Mouse (Mus musculus) myocyte (in vitro differentiated cells): ENCODE data around the gene Srsf3. TPM values are rescaled to one million over a fixed set of nuclear protein-coding genes. Genes with fewer than 3 reads are reported as not detected.

ENCODE experiments used
- H3K27me3 ChIP-seq: one replicate; pipeline ENCODE4 v1.6.1; 2011; ENCODE audit not compliant: control insufficient read depth, insufficient read depth, insufficient read length
- H3K36me3 ChIP-seq: one replicate; pipeline ENCODE4 v1.6.1; 2011; ENCODE audit not compliant: control insufficient read depth, insufficient read depth
- H3K4me2 ChIP-seq: one replicate; pipeline ENCODE4 v1.6.1; 2011; ENCODE audit warnings: low read depth, control low read depth
- H3K4me3 ChIP-seq: one replicate; pipeline ENCODE4 v1.5.1; 2011; ENCODE audit warnings: mild to moderate bottlenecking, control low read depth, moderate library complexity
- H3K79me2 ChIP-seq: one replicate; pipeline ENCODE4 v1.6.1; 2011; ENCODE audit not compliant: control insufficient read depth, insufficient read depth
- H3ac ChIP-seq: one replicate; pipeline ENCODE4 v1.6.1; 2011; ENCODE audit not compliant: control insufficient read depth, insufficient read length
- CEBPB ChIP-seq: IDR thresholded peaks from 2 replicates; pipeline ENCODE4 v1.6.1; 2011; ENCODE audit warnings: mild to moderate bottlenecking, moderate library complexity; ENCODE audit not compliant: poor library complexity, insufficient read depth, severe bottlenecking
- E2F4 ChIP-seq: IDR thresholded peaks from one replicate; pipeline ENCODE4 v1.6.1; 2011; ENCODE audit warnings: mild to moderate bottlenecking, control low read depth, moderate library complexity; ENCODE audit not compliant: insufficient read depth
- MAX ChIP-seq: IDR thresholded peaks from one replicate; pipeline ENCODE4 v1.6.1; 2011; ENCODE audit warnings: low read depth, mild to moderate bottlenecking, control low read depth
- MYOD1 ChIP-seq, 3 experiments: IDR thresholded peaks; one replicate each; pipeline ENCODE4 v1.6.1; 2011; ENCODE audit warnings: control low read depth in 2 of 3, low read depth in 2 of 3, mild to moderate bottlenecking in 2 of 3, moderate library complexity in 1 of 3; ENCODE audit not compliant: insufficient read length in 2 of 3, control insufficient read depth in 1 of 3
- MYOG ChIP-seq, 3 experiments: IDR thresholded peaks; one replicate each; pipeline ENCODE4 v1.6.1; 2011; ENCODE audit warnings: control low read depth in 2 of 3, low read depth in 2 of 3, mild to moderate bottlenecking in 2 of 3; ENCODE audit not compliant: insufficient read length in 2 of 3, control insufficient read depth in 1 of 3, insufficient read depth in 1 of 3
- POLR2A ChIP-seq: IDR thresholded peaks from one replicate; pipeline ENCODE4 v1.6.1; 2011; ENCODE audit warnings: low read depth, mild to moderate bottlenecking, control low read depth, moderate library complexity; ENCODE audit not compliant: insufficient read length
- POLR2AphosphoS2 ChIP-seq: IDR thresholded peaks from one replicate; pipeline ENCODE4 v1.6.1; 2011; ENCODE audit warnings: low read depth, control low read depth; ENCODE audit not compliant: insufficient read length
- REST ChIP-seq: IDR thresholded peaks from one replicate; pipeline ENCODE4 v1.6.1; 2011; ENCODE audit warnings: mild to moderate bottlenecking, control low read depth, moderate library complexity; ENCODE audit not compliant: insufficient read depth, insufficient read length
- SRF ChIP-seq: IDR thresholded peaks from one replicate; pipeline ENCODE4 v1.6.1; 2011; ENCODE audit warnings: low read depth; ENCODE audit not compliant: control insufficient read depth, insufficient read length
- TCF12 ChIP-seq: IDR thresholded peaks from one replicate; pipeline ENCODE4 v1.6.1; 2011; ENCODE audit warnings: mild to moderate bottlenecking, control low read depth; ENCODE audit not compliant: poor library complexity, insufficient read depth, severe bottlenecking
- TCF3 ChIP-seq: IDR thresholded peaks from one replicate; pipeline ENCODE4 v1.6.1; 2011; ENCODE audit warnings: low read depth, control low read depth; ENCODE audit not compliant: insufficient read length
- USF1 ChIP-seq: IDR thresholded peaks from one replicate; pipeline ENCODE4 v1.6.1; 2011; ENCODE audit warnings: low read depth, mild to moderate bottlenecking, control low read depth, moderate library complexity
- polyA plus RNA-seq: library from polyadenylated mRNA; unstranded; fragments of >200 nt; fragmentation: generic; extraction: Trizol; gene quantifications from one replicate; pipeline ENCODE4 v1.2.1, GENCODE M21; 2012; ENCODE audit warnings: missing spikeins

The Srsf3 gene
- polyA plus RNA-seq, 1 experiment: 98.2 TPM

DNA sequence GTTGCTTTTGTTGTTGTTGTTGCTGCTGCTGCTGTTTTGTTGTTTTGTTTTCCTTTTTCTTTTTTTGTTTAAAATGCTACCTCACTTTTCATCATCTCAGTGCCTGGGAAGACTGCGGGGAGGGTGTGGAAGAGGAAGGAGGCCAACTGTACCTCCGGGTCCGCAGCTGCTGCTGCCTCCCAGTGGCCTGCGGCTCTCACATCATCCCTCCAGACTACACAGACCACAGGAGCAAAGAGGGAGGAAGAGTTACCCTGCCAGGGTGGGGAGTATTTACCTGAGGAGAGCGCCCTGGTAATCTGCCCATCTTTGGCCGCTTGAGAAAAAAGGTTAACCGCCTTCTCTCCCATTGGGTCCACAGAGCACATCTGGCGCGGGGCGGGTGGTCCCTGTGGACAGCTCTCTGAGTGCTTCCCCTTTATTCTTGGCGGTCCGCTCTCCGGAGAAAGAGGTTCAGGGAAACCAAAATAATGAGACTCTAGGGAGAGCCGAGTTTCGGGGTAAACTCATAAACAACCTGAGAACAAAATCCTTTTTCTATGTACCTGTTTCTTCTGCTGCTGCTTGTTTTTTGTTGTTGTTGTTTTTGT is 10.1 kb upstream of the Srsf3 start:
- TF ChIP-seq POLR2AphosphoS2: no peak
- no peak for TF ChIP-seq CEBPB
- TF ChIP-seq TCF3: no peak
- TF ChIP-seq USF1: no peak
- no peak for TF ChIP-seq MAX
- TF ChIP-seq MYOG (IDR thresholded peaks at IDR 0.05; ENCODE audit: control insufficient read depth in 1 of 3, insufficient read depth in 1 of 3, insufficient read length in 2 of 3, low read depth in 2 of 3): no peak
- TF ChIP-seq TCF12: no peak
- TF ChIP-seq E2F4: no peak
- TF ChIP-seq SRF: no peak
- no peak for TF ChIP-seq REST
- TF ChIP-seq MYOD1 (IDR thresholded peaks at IDR 0.05; ENCODE audit: control insufficient read depth in 1 of 3, insufficient read length in 2 of 3, low read depth in 2 of 3): no peak
- no peak for TF ChIP-seq POLR2A
- Histone ChIP-seq H3K27me3 (no peaks in the 10 kb centered on the region), H3K4me2 (no peak overlapping the region), H3K36me3 (no peaks in the 10 kb centered on the region), H3K79me2 (no peaks in the 10 kb centered on the region), H3K4me3 (no peak overlapping the region), H3ac (no peak overlapping the region)

DNA sequence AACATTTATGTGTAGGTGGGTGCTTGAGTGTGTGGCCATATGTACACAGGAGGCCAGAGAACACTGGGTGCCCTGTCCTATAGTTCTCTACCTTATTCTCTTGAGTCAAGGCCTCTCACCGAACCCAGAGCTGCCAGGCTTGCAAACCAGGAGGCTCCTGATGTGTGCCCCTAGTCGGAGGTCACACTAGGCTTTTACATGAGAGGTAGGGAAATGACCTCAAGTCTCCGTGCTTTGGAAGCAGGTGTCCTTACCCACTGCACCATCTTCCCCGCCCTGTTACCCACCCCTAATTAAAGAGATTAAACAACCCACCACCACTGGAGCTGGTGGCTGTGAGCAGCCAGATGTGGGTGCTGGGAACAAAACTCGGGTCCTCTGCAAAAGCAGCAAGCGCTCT is 9.1 kb upstream of the Srsf3 start:
- H3K79me2 ChIP-seq: no peaks in the 10 kb centered on the region
- H3K36me3 ChIP-seq: no peaks in the 10 kb centered on the region
- H3K4me2 ChIP-seq: no peak overlapping the region
- H3K27me3 ChIP-seq: no peaks in the 10 kb centered on the region
- TF ChIP-seq TCF3 (no peak), POLR2A (no peak), SRF (no peak), USF1 (no peak), CEBPB (no peak)
- H3K4me3 ChIP-seq: no peak overlapping the region
- no peak overlapping the region for H3ac ChIP-seq

DNA sequence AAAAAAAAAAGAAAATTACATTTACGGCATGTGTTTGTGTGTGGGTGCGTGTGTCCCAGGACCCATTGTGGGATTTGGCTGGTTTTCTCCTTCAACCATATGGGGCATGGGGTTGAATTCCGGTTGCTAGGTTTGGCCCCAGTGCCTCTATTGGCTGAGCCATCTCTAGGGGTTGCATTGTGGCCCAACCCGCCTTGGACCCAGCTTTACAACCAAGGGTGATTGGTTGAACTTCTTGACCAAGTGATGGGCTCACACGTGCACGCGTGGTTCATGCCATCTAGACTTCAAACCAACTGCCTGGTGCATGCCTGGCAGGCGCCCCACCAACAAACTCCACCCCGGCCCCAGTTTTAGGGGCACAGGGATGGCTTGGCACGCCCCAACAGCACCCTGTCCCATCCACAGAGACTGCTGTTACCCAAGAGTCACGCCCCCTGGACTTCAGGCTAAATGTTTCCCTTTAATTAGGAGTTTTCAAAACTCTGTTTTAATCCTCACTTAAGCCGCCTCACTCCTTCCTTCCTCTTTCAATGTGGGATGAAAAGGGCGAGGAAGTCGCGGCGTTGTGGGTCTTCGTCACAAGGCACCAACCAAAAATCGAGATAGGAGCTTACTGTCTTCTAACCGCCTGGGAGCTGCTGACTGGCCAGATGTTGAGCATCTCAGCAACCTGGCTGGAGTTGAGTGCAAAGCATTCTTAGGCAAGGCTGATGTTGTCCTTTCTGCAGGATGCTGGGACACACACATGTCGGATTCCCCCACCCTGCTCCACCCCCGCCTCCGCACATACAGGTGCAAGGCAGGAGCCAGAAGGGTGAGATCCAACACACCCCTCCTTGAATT is 8.2 kb upstream of the Srsf3 start:
- TF ChIP-seq MYOG (IDR thresholded peaks at IDR 0.05; ENCODE audit: control insufficient read depth in 1 of 3, insufficient read depth in 1 of 3, insufficient read length in 2 of 3, low read depth in 2 of 3) (no peak), MAX (no peak), CEBPB (no peak), POLR2A (no peak), TCF3 (no peak), TCF12 (no peak), E2F4 (no peak), POLR2AphosphoS2 (no peak), SRF (no peak), USF1 (no peak), MYOD1 (IDR thresholded peaks at IDR 0.05; ENCODE audit: control insufficient read depth in 1 of 3, insufficient read length in 2 of 3, low read depth in 2 of 3) (no peak), REST (no peak)
- Histone ChIP-seq H3K4me3 (no peak overlapping the region), H3K27me3 (no peaks in the 10 kb centered on the region), H3K4me2 (no peak overlapping the region), H3K36me3 (no peaks in the 10 kb centered on the region), H3ac (no peak overlapping the region), H3K79me2 (no peaks in the 10 kb centered on the region)

DNA sequence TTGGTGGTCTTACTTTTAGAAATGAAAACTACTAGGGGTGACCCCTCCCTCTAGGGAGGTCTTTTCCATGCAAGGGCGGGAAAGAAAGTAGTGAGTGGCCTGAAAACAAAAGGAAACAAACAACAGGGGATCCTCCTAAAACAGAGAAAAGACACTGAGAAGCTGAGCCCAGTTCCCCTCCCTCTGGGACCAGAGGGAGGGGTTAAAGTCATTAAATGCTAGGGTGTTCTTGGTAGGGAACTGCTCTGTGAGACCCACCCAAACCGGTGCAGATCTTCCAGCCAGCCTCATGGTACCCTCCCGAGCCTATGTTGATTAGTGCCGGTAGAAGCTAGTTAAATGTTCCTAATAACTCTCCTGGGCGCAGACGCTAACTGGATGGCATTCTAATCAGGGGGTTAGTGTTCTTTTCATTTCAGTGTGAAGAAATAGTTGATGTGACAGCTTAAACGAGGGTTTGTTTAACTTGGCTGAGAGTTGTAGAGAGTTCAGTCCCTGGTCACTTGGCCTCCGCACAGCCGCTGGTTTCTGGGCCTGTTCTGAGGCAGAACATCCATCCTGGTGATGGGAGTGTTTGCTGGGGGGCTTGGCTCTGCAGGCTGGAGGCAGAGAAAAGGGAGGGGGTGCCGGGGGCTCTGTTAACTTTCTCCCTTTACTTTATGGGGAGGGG is 7.4 kb upstream of the Srsf3 start:
- no peaks in the 10 kb centered on the region for H3K36me3 ChIP-seq
- H3K4me3 ChIP-seq: no peak overlapping the region
- H3K79me2 ChIP-seq: no peaks in the 10 kb centered on the region
- no peak overlapping the region for H3ac ChIP-seq
- no peak for TF ChIP-seq TCF12
- TF ChIP-seq USF1: no peak
- no peak for TF ChIP-seq CEBPB
- no peak for TF ChIP-seq REST
- no peak for TF ChIP-seq TCF3
- no peak for TF ChIP-seq POLR2AphosphoS2
- no peak for TF ChIP-seq POLR2A
- TF ChIP-seq MAX: no peak
- TF ChIP-seq SRF: no peak
- TF ChIP-seq MYOG (IDR thresholded peaks at IDR 0.05; ENCODE audit: control insufficient read depth in 1 of 3, insufficient read depth in 1 of 3, insufficient read length in 2 of 3, low read depth in 2 of 3): no peak
- TF ChIP-seq E2F4: no peak
- no peak for TF ChIP-seq MYOD1 (IDR thresholded peaks at IDR 0.05; ENCODE audit: control insufficient read depth in 1 of 3, insufficient read length in 2 of 3, low read depth in 2 of 3)
- no peak overlapping the region for H3K4me2 ChIP-seq
- no peaks in the 10 kb centered on the region for H3K27me3 ChIP-seq
